Mouse (Mus musculus) urinary bladder, adult 18-20 months (tissue): ENCODE measurements at regions not wholly inside any gene's neighbourhood (a gene's known extent, or its start where the extent isn't known, plus 50 kb on each side); places are given as distances from the start of the nearest gene placed in this dataset.
"Not testable (repeated sequence)": the region's sequence is repeated elsewhere in the genome, so short reads cannot be mapped to it uniquely, and the experiment has no call there.

Experiments used
- DNase-seq, 2 experiments: peaks; one replicate each; pipeline ENCODE4 v3.0.0; 2022; ENCODE audit warnings: low spot score in 2 of 2, mixed read lengths in 2 of 2

- no peak for DNase-seq
Observed at GRCm38 (mm10) chr11:27105920-27106319, 512.1 kb upstream of the Vrk2 start.

GRCm38 (mm10) chr11:27102906-27103305 lies 509.1 kb upstream of the Vrk2 start:
- no peak for DNase-seq

GRCm38 (mm10) chr11:27102045-27102444 lies 508.2 kb upstream of the Vrk2 start:
- no peak for DNase-seq

- no peak for DNase-seq
Observed at GRCm38 (mm10) chr11:27096615-27097014, 502.8 kb upstream of the Vrk2 start.

GRCm38 (mm10) chr11:27095460-27095859 lies 501.7 kb upstream of the Vrk2 start:
- DNase-seq: not testable (repeated sequence)

GRCm38 (mm10) chr11:27086516-27086915 lies 492.7 kb upstream of the Vrk2 start:
- DNase-seq: no peak

GRCm38 (mm10) chr11:27081188-27081587 lies 487.4 kb upstream of the Vrk2 start:
- no peak for DNase-seq

- no peak for DNase-seq
Observed at GRCm38 (mm10) chr11:27070381-27070780, 476.6 kb upstream of the Vrk2 start.

GRCm38 (mm10) chr11:27027243-27027852 lies 433.5 kb upstream of the Vrk2 start:
- no peak for DNase-seq

- no peak for DNase-seq
Observed at GRCm38 (mm10) chr11:27025500-27025899, 431.7 kb upstream of the Vrk2 start.

GRCm38 (mm10) chr11:26996292-26997099 lies 402.7 kb upstream of the Vrk2 start:
- peak in 1 of 2 experiments; percentile 1 for DNase-seq

- DNase-seq: no peak
Observed at GRCm38 (mm10) chr11:26981216-26981615, 387.4 kb upstream of the Vrk2 start.

- no peak for DNase-seq
Observed at GRCm38 (mm10) chr11:26972533-26973081, 378.8 kb upstream of the Vrk2 start.

GRCm38 (mm10) chr11:26971161-26971560 lies 377.4 kb upstream of the Vrk2 start:
- DNase-seq: no peak

- no peak for DNase-seq
Observed at GRCm38 (mm10) chr11:26967427-26967826, 373.6 kb upstream of the Vrk2 start.

- no peak for DNase-seq
Observed at GRCm38 (mm10) chr11:26962928-26963667, 369.3 kb upstream of the Vrk2 start.

- DNase-seq: no peak
Observed at GRCm38 (mm10) chr11:26962040-26962927, 368.5 kb upstream of the Vrk2 start.

GRCm38 (mm10) chr11:26961336-26961980 lies 367.7 kb upstream of the Vrk2 start:
- DNase-seq: peak; percentile 64 to 79

- no peak for DNase-seq
Observed at GRCm38 (mm10) chr11:26956153-26956552, 362.4 kb upstream of the Vrk2 start.

- DNase-seq: no peak
Observed at GRCm38 (mm10) chr11:26931766-26932165, 338.0 kb upstream of the Vrk2 start.

- DNase-seq: no peak
Observed at GRCm38 (mm10) chr11:26907099-26907498, 313.3 kb upstream of the Vrk2 start.
